Mouse (Mus musculus) forebrain, embryonic 12.5 days (tissue): ENCODE data around the gene Ccdc124. TPM values are rescaled to one million over a fixed set of nuclear protein-coding genes. Genes with fewer than 3 reads are reported as not detected.
A peak's percentile ranks its signal among the peaks of the same experiment; 100 is the strongest.

Experiments
- ATAC-seq: fragments of 200-750 bp; cut with Nextera tagmentation; 2 replicates; pipeline ENCODE4 v1.8.0; 2017; ENCODE audit warnings: moderate TSS enrichment; ENCODE audit not compliant: low FRiP score
- H3K27ac ChIP-seq: fragments of 300-500 bp; sonication (generic); 2 replicates; pipeline ENCODE4 v1.5.1; 2016; ENCODE audit warnings: mild to moderate bottlenecking
- H3K27me3 ChIP-seq: fragments of 300-500 bp; sonication (generic); 2 replicates; pipeline ENCODE4 v1.6.1; 2016; ENCODE audit warnings: mild to moderate bottlenecking
- H3K36me3 ChIP-seq: fragments of 300-500 bp; sonication (generic); replicated peaks from 2 replicates; pipeline ENCODE4 v1.6.1; 2016; ENCODE audit warnings: mild to moderate bottlenecking
- H3K4me1 ChIP-seq: fragments of 300-500 bp; sonication (generic); 2 replicates; pipeline ENCODE4 v1.6.1; 2016
- H3K4me2 ChIP-seq: fragments of 300-500 bp; sonication (generic); 2 replicates; pipeline ENCODE4 v1.6.1; 2016; ENCODE audit warnings: mild to moderate bottlenecking, moderate library complexity
- H3K4me3 ChIP-seq: fragments of 300-500 bp; sonication (generic); replicated peaks from 2 replicates; pipeline ENCODE4 v1.5.1; 2016; ENCODE audit warnings: mild to moderate bottlenecking
- H3K9ac ChIP-seq: fragments of 300-500 bp; sonication (generic); 2 replicates; pipeline ENCODE4 v1.6.1; 2016; ENCODE audit warnings: mild to moderate bottlenecking
- H3K9me3 ChIP-seq: fragments of 300-500 bp; sonication (generic); 2 replicates; pipeline ENCODE4 v1.6.1; 2016
- WGBS: fragments of 180-500 bp; shearing (Covaris S2); methylation state at CpG from one replicate; pipeline ENCODE4 v1.1.7; 2016; 5-methylcytosine and 5-hydroxymethylcytosine counted together
- polyA plus RNA-seq: library from polyadenylated mRNA; unstranded; fragments of >200 nt; fragmentation: Nextera tagmentation; extraction: Ambion mirVana; gene quantifications from 2 replicates; pipeline ENCODE4 v1.2.1, GENCODE M21; 2016

Ccdc124 gene
- polyA plus RNA-seq, 1 experiment from 2014 or later: 159 TPM

DNA sequence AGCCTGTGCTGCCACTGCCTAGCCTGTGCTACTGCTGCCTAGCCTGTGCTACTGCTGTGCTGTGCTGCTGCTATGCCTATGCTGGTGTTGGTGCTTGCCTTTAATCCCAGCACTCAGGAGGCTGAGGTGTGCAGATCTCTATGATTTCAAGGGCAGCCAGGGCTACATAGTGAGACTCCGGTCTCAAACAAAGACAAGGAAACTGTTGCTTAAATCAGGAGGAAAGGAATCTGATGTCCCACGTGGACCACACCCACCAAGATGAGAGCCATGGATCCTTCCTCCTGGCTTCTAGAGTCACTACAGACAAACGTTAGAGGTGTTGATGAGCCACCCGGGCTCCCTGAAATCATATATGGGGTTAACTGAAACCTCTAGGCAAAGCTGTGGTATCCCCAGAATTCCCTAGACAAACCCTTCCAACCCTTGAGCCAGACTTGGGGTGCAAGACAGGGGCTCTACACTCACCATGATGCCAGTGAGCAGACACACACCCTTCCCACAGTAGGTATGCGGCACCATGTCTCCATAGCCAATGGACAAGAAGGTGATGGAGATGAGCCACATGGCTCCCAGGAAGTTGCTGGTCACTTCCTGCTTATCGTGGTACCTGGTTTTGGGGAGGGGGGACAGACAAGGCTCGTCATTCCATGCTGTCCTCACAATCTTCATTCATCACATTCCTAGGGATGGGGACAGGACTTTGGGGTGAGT is 23.4 kb downstream of the Ccdc124 start:
- H3K4me3 ChIP-seq: no peak overlapping the region
- WGBS: 84% methylated on average over 7 of the region's 7 CpGs
- no peaks in the 10 kb centered on the region for H3K9me3 ChIP-seq

DNA sequence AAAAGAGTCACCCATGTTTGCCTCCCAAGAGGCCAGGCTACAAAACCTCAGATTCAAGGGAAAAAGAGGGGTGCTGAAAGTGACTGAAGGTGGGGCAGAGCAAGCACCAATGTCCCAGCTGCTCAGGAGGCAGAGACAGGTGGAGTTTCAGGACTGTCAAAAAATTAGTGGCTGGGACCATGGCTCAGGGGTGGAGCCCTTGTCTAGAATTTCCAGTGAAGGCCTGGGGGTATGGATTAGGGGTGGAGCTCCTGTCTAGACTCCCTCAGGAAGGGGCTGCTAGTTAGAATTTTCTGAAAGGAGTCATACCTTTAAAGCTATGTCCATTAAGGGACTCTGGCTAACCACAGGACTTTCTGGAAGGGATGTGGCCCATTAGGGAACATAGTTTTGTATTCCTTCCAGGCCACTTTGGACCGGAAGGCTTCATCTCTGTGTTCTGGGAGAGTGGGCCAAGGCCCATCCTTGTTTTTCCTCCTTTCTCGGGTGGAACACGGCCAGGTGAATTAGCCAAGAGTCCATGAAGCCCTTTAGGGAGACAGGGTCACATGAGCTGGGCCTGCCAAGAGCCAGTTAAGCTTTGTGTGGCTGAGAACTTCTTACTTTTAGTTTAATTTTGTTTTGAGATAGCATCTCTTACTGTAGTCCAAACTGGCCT is 24.3 kb downstream of the Ccdc124 start:
- ATAC-seq: no peak
- Histone ChIP-seq H3K27me3 (no peaks in the 10 kb centered on the region; the same call in 1 of the 2 replicates), H3K4me2 (no peak overlapping the region), H3K4me3 (no peak overlapping the region), H3K36me3 (0 out of 2 replicates have a peak, but pooled peaks cover 10% of the 10 kb centered on the region), H3K9me3 (no peaks in the 10 kb centered on the region), H3K9ac (no peak overlapping the region), H3K27ac (no peak overlapping the region), H3K4me1 (peaks cover 5% of the 10 kb centered on the region)
- 82% methylated on average over 3 of the region's 3 CpGs for WGBS

More for the DNA sequence above, 23.4 kb downstream of the Ccdc124 start:
- H3K36me3 ChIP-seq: 0 out of 2 replicates have a peak, but pooled peaks cover 17% of the 10 kb centered on the region
- no peak overlapping the region for H3K9ac ChIP-seq
- H3K27ac ChIP-seq: no peak overlapping the region
- no peaks in the 10 kb centered on the region; the same call in 1 of the 2 replicates for H3K27me3 ChIP-seq
- H3K4me2 ChIP-seq: no peak overlapping the region
- peaks cover 8% of the 10 kb centered on the region for H3K4me1 ChIP-seq
- ATAC-seq: no peak

DNA sequence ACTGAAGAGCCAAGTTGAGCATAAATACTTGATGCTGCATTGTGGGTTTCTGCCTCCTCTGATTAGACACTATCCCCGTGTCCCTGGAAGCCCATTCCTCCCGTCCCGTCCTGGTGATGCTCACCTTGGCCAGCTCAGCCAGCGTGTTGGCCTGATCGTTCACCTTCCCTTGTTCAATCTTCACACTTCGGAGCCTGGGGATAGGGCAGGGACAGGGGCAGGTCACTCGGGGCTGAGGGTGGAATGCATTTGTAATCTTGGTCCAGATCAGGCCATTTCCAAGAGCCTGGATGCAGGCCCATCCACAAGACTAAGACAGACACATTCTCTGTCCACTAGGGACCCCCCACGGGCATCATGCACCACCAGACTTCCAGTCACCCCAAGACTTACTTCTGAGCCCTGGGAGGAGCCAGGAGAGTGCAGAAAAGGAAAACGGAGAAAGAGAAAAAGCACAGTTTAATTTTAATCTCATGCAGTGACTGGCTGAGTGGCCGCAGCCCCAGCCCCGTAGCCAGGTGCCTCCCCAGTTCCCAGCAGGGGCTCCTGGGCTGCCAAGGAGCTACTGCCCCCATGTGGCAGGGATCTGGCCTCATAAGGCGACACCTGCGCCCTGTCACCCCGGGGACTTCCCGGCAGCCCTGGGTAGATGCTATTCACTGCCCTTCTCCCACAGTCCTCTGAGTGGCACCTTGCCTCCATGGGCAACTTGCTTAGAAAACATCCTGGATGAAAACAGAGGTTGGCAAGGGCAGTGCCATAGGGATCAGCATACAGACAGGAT is 27.2 kb downstream of the Ccdc124 start:
- WGBS: 54% methylated on average over 15 of the region's 15 CpGs

DNA sequence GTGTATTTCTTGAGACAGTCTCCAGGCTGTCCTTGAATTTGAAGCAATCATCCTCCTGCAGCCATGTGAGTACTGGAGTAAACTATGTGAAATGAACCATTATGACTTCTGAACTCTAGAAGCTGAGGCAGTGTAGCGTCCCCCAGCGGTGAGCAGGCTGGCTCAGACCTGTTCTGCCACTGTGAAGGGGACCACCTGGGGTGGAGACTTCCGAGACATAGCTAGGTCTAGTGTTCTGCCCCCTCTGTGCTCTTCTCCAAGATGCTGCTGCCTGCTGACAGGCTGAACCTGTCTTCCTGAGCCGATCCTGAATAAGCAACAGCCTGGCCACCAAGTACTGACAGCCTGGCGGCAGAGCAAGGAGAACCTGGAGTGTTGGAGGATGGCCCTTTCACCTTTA is 28.6 kb downstream of the Ccdc124 start:
- 42% methylated on average over 5 of the region's 5 CpGs for WGBS
- no peaks in the 10 kb centered on the region for H3K9me3 ChIP-seq

More for the DNA sequence above, 27.2 kb downstream of the Ccdc124 start:
- 0 out of 2 replicates have a peak overlapping the region, but pooled peaks have one; percentile 7 for H3K9ac ChIP-seq
- H3K9me3 ChIP-seq: no peaks in the 10 kb centered on the region
- H3K4me2 ChIP-seq: no peak overlapping the region
- H3K36me3 ChIP-seq: no peaks in the 10 kb centered on the region
- H3K4me1 ChIP-seq: peaks cover 5% of the 10 kb centered on the region
- no peaks in the 10 kb centered on the region; the same call in 1 of the 2 replicates for H3K27me3 ChIP-seq
- H3K27ac ChIP-seq: no peak overlapping the region
- no peak overlapping the region for H3K4me3 ChIP-seq
- no peak for ATAC-seq

DNA sequence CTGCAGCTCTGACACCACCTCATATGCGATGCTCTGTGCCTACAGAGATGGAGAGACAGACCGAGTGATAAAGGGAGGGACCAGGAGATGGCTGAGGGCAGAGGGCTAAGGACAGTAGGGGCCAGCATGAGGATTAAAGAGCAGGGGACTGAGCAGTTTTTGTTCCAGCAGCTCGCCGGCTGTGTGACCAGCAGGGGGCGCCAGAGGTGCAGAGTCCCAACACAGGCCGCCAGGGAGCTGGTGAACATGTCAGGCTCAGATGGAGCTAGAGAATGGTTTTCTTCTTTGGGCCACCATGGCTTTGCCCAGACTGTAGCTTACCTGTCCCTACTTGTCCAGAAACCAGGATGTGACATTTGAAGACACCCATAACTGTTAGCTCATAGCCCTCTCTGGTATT is 29.2 kb downstream of the Ccdc124 start:
- no peaks in the 10 kb centered on the region for H3K9me3 ChIP-seq
- H3K27me3 ChIP-seq: no peaks in the 10 kb centered on the region; the same call in 1 of the 2 replicates
- WGBS: 2% methylated on average over 6 of the region's 6 CpGs
- ATAC-seq: peak; percentile 21; the same call in 1 of the 2 replicates
- H3K4me3 ChIP-seq: no peak overlapping the region
- no peak overlapping the region for H3K27ac ChIP-seq
- H3K9ac ChIP-seq: no peak overlapping the region
- H3K36me3 ChIP-seq: no peaks in the 10 kb centered on the region
- no peak overlapping the region for H3K4me2 ChIP-seq
- H3K4me1 ChIP-seq: peaks cover 16% of the 10 kb centered on the region

More for the DNA sequence above, 28.6 kb downstream of the Ccdc124 start:
- Histone ChIP-seq H3K27me3 (no peaks in the 10 kb centered on the region; the same call in 1 of the 2 replicates), H3K36me3 (no peaks in the 10 kb centered on the region), H3K27ac (no peak overlapping the region), H3K9ac (no peak overlapping the region), H3K4me1 (peaks cover 13% of the 10 kb centered on the region), H3K4me2 (no peak overlapping the region), H3K4me3 (no peak overlapping the region)
- no peak for ATAC-seq

DNA sequence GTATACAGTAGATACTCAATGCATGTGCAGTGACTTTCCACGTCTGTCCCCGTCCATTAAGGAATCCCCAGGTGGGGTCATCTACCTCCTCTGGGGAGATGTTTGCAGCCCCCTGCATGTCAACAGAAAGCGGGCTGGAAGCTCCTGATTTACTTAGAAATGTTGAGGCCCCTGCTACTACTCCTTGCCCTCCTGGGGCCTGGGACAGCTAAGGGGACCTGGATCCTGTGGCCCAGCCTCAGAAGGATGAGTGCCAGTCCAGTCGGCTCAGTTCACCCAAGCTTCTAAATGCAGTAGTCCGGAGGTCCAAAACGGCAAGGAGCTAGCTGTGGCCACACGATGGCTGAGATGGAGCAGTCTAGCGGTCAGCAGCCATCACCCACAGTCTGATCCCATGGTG is 29.8 kb downstream of the Ccdc124 start:
- Histone ChIP-seq H3K9me3 (no peaks in the 10 kb centered on the region), H3K36me3 (no peaks in the 10 kb centered on the region), H3K27ac (no peak overlapping the region), H3K4me1 (peaks cover 17% of the 10 kb centered on the region), H3K4me3 (no peak overlapping the region), H3K27me3 (no peaks in the 10 kb centered on the region; the same call in 1 of the 2 replicates), H3K9ac (no peak overlapping the region), H3K4me2 (no peak overlapping the region)
- no peak for ATAC-seq
- WGBS: 86% methylated on average over 8 of the region's 8 CpGs

DNA sequence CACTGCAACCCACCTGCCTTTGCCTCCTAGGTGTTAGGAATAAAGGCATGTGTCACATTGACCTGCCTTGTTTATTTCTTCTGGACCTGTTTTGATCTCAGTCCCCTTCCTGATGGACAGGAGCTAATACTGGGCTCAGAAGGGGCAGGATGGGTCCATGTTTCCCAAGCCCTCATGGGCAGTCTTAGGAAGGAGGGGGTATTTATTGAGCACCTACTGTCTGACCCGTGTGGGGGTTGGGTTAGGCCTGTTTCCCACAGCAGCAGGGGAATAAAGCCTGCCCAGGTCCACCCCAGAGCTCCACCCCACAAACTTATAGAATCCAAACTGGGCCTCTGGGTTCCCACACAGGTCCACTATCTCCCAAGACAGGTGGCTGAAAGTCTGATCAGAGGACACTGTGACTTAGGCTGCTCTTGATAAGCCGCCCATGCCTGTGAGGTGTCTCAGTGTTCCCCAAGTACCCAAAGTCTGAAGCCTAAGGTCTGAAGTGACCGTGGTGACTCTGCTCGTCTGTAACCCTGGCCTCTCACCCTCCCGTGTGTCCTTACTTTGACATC is 30.4 kb downstream of the Ccdc124 start:
- no peaks in the 10 kb centered on the region for H3K9me3 ChIP-seq
- peaks cover 23% of the 10 kb centered on the region for H3K4me1 ChIP-seq
- 84% methylated on average over 5 of the region's 5 CpGs for WGBS
- no peak overlapping the region for H3K4me3 ChIP-seq
- no peaks in the 10 kb centered on the region for H3K36me3 ChIP-seq
- H3K4me2 ChIP-seq: no peak overlapping the region
- H3K27me3 ChIP-seq: no peaks in the 10 kb centered on the region; the same call in 1 of the 2 replicates
- ATAC-seq: no peak
- no peak overlapping the region for H3K27ac ChIP-seq
- no peak overlapping the region for H3K9ac ChIP-seq

DNA sequence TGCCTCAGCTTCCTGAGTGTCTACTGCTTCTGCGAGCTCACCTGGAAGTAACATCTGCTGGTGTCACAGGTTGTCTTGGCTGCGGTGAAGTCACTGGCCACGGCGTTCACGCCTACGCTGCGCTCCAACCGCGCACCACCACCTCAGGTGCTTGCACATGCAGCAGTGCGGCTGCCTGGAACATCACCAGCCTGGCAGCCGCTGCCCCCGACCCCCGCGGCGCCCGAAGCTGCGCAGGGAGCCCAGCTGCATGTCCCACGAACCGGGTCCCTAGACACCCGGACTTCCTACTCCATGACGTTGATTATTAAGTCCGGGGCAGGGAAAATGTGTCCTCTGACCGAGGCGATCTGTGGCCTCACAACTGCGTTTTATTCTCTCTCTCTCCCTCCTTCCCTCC is 31.3 kb downstream of the Ccdc124 start:
- H3K4me1 ChIP-seq: peaks cover 24% of the 10 kb centered on the region
- no peaks in the 10 kb centered on the region for H3K36me3 ChIP-seq
- no peaks in the 10 kb centered on the region for H3K9me3 ChIP-seq
- H3K4me2 ChIP-seq: no peak overlapping the region
- no peak overlapping the region for H3K4me3 ChIP-seq
- no peaks in the 10 kb centered on the region; the same call in 1 of the 2 replicates for H3K27me3 ChIP-seq
- no peak overlapping the region for H3K9ac ChIP-seq
- no peak overlapping the region for H3K27ac ChIP-seq
- ATAC-seq: no peak
- 73% methylated on average over 25 of the region's 25 CpGs for WGBS

DNA sequence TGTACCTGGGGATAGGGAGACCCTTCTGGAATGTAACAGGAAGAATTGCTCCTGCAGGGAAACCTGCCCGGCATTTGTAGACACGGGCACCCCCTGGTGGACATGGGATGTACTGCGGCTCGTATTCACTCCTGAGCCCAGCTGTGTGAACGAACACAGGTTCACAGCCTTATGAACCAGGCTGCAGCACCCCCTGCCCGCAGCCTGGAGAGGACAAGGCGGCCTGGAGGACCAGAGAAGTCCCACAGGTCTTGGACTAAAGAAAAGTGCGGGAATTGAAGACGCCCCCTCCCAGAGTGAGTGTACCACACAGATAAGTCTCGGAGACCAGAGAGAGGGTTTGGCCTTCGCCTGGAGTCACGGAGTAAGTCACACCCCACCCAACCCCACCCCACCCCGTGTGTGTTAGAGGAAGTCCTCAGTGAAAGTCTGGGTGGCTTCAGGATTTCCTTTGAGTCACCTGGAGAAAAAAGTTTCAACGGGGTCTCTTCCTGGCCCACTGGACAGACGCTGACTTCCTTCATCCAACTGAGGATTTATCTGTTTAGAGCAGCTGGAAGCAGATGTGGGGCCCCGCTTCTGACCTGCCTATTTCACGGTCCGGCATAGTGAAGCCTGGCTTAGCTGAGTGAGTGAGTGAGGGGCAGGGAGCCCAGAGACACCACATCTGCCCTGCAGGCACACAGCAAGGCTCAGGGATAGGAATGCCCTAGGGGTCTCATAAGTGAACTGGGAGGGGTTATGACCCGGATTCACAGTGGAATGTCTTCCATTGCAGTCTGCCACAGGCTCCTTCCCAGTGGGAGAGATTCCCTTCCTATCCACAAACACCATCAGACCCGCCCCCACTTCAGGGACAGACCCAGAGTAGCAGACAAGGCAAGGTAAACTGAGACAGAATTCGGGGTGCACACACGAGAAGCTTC is 32.3 kb downstream of the Ccdc124 start:
- Histone ChIP-seq H3K4me3 (no peak overlapping the region), H3K36me3 (no peaks in the 10 kb centered on the region), H3K4me1 (peaks cover 18% of the 10 kb centered on the region), H3K27me3 (no peaks in the 10 kb centered on the region), H3K4me2 (no peak overlapping the region; the same call in 1 of the 2 replicates), H3K9ac (no peak overlapping the region), H3K9me3 (no peaks in the 10 kb centered on the region), H3K27ac (no peak overlapping the region)
- 46% methylated on average over 22 of the region's 22 CpGs for WGBS
- 0 out of 2 replicates have a peak, but pooled peaks have one; percentile 2 for ATAC-seq

DNA sequence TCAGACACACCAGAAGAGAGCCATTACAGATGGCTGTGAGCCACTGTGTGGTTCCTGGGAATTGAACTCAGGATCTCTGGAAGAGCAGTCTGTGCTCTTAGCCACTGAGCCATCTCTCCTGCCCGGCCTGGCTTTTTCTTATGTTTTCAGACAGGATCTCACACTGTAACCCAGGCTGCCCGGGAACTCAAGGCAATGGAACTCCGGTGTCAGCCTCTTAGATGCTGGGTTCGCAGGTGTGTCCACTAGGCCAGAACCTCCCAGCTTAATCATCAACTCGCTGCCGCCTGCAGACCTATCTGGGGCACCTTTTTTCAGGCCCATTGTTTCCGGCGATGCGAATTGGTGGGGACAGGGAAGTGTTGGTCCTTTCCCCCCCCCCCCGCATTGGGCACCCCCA is 33.1 kb downstream of the Ccdc124 start:
- H3K9ac ChIP-seq: no peak overlapping the region
- H3K4me3 ChIP-seq: no peak overlapping the region
- H3K36me3 ChIP-seq: no peaks in the 10 kb centered on the region; the same call in 1 of the 2 replicates
- H3K27me3 ChIP-seq: no peaks in the 10 kb centered on the region
- 63% methylated on average over 10 of the region's 10 CpGs for WGBS
- ATAC-seq: no peak
- H3K4me1 ChIP-seq: peaks cover 18% of the 10 kb centered on the region
- H3K4me2 ChIP-seq: no peak overlapping the region
- no peak overlapping the region for H3K27ac ChIP-seq
- no peaks in the 10 kb centered on the region for H3K9me3 ChIP-seq
